Mouse (Mus musculus) adrenal gland, adult 10 weeks (tissue): ENCODE measurements around the gene Ttk. TPM values are rescaled to one million over a fixed set of nuclear protein-coding genes. Genes with fewer than 3 reads are reported as not detected.

Source experiments
- polyA plus RNA-seq: library from polyadenylated mRNA; stranded (reverse); fragments of 350-450 nt; fragmentation: Illumina TruSeq; extraction: RNeasy Lipid Tissue Mini Kit (QIAGEN cat#74804); gene quantifications from one replicate; pipeline ENCODE4 v1.2.3, GENCODE M21; 2014; ENCODE audit warnings: low read depth, low replicate concordance

Ttk gene
- polyA plus RNA-seq = 11.1 TPM

DNA sequence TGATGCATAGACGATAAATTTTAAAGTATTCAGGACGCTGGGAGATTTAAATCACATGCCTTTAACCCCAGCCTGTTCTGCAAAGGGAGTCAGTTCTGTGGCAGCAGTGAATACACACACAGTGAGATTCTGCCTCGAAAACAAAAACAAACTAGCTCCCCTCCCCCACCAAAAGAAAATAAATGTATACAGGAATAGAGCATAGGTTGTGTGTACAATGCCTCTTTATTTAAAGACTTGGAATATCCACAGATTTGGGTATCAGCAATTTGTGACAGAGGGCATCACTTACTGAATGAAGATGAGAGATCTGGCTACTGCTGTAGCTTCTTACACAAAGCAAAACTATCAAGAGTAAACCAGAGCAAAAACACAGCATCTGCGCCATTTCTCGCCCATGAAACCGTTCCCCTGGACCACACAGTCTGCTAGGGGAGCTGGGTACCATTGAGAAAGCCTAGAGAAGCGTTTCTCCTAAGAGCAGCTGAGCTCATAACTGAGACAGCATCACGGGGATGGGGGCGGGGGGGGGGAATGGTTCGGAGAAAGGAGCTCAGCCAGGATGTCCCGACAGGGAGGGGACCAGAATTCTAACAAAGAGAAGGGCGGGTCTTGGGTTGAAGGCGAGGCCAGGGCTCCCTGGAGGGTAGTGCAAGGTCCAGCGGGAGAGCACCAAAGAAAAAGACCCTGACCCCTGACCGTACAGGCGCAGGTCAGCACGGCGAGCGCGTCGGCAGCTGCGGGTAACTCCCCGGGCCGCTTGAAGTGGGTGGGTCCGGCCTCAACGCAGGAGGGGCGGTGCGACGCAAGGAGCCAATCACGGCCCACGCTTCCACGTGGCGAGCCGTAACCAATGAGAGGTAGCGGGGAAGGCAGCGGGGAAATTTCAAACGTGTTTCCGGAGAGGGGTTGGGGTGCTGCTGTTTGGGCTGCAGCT is at the start of gene Ttk:
TSS of gene Ttk (plus strand) at position 879 of the 937 bp plus-strand sequence.

DNA sequence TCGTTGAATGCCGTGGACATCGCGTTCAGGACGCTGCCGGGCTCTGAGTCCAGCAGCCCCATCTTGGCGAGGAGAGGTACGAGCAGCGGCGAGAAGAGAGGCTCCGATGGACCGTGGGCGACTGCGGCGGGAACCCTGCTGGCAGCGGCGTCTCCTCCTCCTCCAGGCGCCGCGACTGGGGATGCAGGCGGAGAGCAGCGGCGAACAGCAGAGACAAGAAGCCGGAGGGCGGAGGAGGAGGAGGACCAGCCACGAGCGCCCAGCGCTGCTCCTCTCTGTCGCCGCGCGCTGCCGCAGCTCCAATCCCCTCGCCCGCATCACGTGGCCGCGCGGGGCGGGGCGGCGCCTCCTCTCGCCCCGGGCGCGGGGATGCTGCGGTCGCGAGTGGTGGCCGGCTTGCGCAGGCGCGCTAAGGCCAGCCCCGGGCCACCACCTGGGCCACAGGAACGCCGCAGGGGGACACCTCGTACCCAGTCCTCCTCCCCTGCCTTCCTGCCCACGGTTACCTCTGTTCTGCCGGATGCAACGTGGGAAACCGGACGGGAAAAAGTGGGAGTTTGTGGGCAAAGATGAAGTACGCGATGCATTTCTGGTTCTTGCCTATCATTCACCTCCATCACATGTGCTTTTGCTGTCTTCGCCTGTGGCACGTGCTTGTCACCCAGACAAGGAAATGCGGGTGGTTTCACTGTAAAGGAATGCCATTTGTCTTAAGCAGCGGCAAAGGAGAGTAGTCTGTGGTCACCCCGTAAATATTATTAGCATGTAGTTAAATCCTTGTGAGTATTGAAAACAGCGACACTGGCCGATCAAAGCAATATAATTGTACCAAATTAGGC is 28.3 kb upstream of the Ttk start, which contains the start of gene Elovl4:
TSS of gene Elovl4 (minus strand) at position 301 of the 839 bp plus-strand sequence.

Other genes with a start within 250 kb of the Ttk start
- 2.3 TPM for gene Elovl4, start 28.4 kb upstream of the Ttk start, polyA plus RNA-seq
- gene Bckdhb, start 90.5 kb downstream of the Ttk start, polyA plus RNA-seq = 113 TPM